Mouse (Mus musculus) brain, embryonic 14.5 days (tissue): ENCODE measurements around the gene Ppp2r5e.

ENCODE experiments used
- CTCF ChIP-seq: fragments of 200-500 bp; IDR thresholded peaks from 2 replicates; pipeline ENCODE4 v1.5.1; 2012; ENCODE audit warnings: inconsistent platforms, mild to moderate bottlenecking, moderate library complexity, borderline replicate concordance; ENCODE audit not compliant: insufficient read depth, insufficient read length; ENCODE audit errors: extremely low read depth
- POLR2A ChIP-seq: fragments of 200-500 bp; IDR thresholded peaks from 2 replicates; pipeline ENCODE4 v1.6.1; 2012; ENCODE audit warnings: mild to moderate bottlenecking, inconsistent platforms, borderline replicate concordance; ENCODE audit not compliant: poor library complexity, insufficient read depth, insufficient read length, severe bottlenecking; ENCODE audit errors: extremely low read depth

- TF ChIP-seq CTCF, result no peak
- no peak for TF ChIP-seq POLR2A
These were observed 25.9 kb downstream of the Ppp2r5e start for GRCm38 (mm10) chr12:75570138-75570537.
